Mouse (Mus musculus): ENCODE measurements at regions not wholly inside any gene's neighbourhood (a gene's known extent, or its start where the extent isn't known, plus 50 kb on each side); places are given as distances from the start of the nearest gene placed in this dataset.
A peak's percentile ranks its signal among the peaks of the same experiment; 100 is the strongest.

DNA sequence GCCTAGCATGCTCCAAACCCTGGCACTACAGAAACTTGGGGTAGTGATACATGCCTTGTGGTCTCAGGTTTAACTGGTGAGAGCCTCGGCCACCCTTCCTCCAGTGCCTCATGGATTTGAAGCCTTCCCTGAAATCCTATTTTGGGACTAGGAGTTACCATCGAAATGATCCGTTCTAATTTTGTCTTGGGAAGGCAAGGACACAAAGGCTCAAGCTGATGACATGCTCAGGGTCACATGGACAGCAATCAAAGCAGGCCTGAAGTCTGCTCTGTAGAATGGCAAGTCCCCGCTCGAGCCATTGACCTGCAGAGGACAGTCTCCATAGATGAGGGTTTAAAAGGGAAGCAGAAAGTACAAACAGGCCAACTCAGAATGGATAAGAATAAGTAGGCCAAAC, 147.8 kb upstream of the Rpl34 start:
- H3K9ac ChIP-seq (replicated peaks): no peak overlapping the region
- H3K4me1 ChIP-seq: no peaks in the 10 kb centered on the region
- H3K27me3 ChIP-seq: no peaks in the 10 kb centered on the region
- no peak overlapping the region for H3K4me2 ChIP-seq (replicated peaks)
- no peaks in the 10 kb centered on the region for H3K9me3 ChIP-seq
- no peaks in the 10 kb centered on the region for H3K36me3 ChIP-seq
- WGBS: 91% methylated on average over 5 of the region's 5 CpGs
- H3K27ac ChIP-seq (replicated peaks): no peak overlapping the region
- no peak for ATAC-seq (replicated peaks)
- no peak overlapping the region for H3K4me3 ChIP-seq

- H3K27me3 ChIP-seq: no peaks in the 10 kb centered on the region
- no peak for ATAC-seq (replicated peaks)
- no peak overlapping the region for H3K9ac ChIP-seq (replicated peaks)
- 92% methylated on average over 11 of the region's 11 CpGs for WGBS
- no peak overlapping the region for H3K27ac ChIP-seq (replicated peaks)
- H3K4me3 ChIP-seq: no peak overlapping the region
- no peak overlapping the region for H3K4me2 ChIP-seq (replicated peaks)
- no peaks in the 10 kb centered on the region for H3K36me3 ChIP-seq
- no peaks in the 10 kb centered on the region for H3K9me3 ChIP-seq
- H3K4me1 ChIP-seq: no peaks in the 10 kb centered on the region
These were observed 143.5 kb upstream of the Rpl34 start for GRCm38 (mm10) chr3:130873745-130874144.

DNA sequence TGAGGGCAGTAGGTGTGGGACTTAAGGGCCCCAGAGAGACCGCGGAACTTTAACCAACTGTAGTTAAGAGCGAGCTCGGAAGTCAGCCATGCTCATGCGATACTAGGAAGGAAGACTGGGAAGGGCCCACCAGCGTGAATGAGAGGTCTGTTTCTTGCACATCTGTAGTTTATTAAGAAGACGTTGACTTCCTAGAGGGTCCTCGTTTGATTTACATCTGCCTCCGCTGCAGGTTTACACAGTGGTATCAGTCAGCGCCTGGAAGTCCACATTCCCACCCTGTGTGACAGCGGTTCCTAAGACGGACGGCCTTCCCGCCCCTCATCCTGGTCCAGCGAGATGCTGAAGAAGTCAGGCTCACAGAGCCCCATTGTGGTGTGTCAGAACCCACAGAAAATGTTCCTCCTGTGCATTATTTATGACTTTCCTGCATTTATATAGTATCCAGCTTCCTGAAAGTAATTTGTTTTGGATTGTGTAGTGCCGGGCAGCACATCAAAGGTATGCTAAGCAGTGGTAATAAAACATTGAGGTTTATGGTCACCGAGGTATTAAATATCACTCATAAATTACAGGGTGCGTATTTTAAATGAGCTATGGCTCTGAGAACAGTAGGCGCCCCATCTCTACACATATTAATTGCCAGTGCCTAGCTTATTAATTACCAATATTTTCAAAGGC, 136.9 kb upstream of the Rpl34 start:
- Histone ChIP-seq H3K9me3 (no peaks in the 10 kb centered on the region), H3K36me3 (no peaks in the 10 kb centered on the region), H3K27me3 (no peaks in the 10 kb centered on the region), H3K4me1 (no peaks in the 10 kb centered on the region), H3K27ac (replicated peaks) (no peak overlapping the region), H3K4me3 (no peak overlapping the region), H3K9ac (replicated peaks) (no peak overlapping the region), H3K4me2 (replicated peaks) (no peak overlapping the region)
- no peak for ATAC-seq (replicated peaks)
- WGBS: 83% methylated on average over 19 of the region's 19 CpGs

GRCm38 (mm10) chr3:130864783-130865182, 134.6 kb upstream of the Rpl34 start:
- WGBS: 67% methylated on average over 1 of the region's 1 CpGs
- H3K9me3 ChIP-seq: no peaks in the 10 kb centered on the region
- no peak overlapping the region for H3K4me2 ChIP-seq (replicated peaks)
- no peaks in the 10 kb centered on the region for H3K36me3 ChIP-seq
- ATAC-seq (replicated peaks): no peak
- H3K4me1 ChIP-seq: no peaks in the 10 kb centered on the region
- H3K4me3 ChIP-seq: no peak overlapping the region
- no peak overlapping the region for H3K9ac ChIP-seq (replicated peaks)
- H3K27ac ChIP-seq (replicated peaks): no peak overlapping the region
- no peaks in the 10 kb centered on the region for H3K27me3 ChIP-seq

- WGBS: 95% methylated on average over 5 of the region's 5 CpGs
- Histone ChIP-seq H3K4me1 (no peaks in the 10 kb centered on the region), H3K27me3 (no peaks in the 10 kb centered on the region), H3K9me3 (no peaks in the 10 kb centered on the region), H3K9ac (replicated peaks) (no peak overlapping the region), H3K4me2 (replicated peaks) (no peak overlapping the region), H3K27ac (replicated peaks) (no peak overlapping the region), H3K4me3 (no peak overlapping the region), H3K36me3 (no peaks in the 10 kb centered on the region)
- ATAC-seq (replicated peaks): no peak
These were observed 133.2 kb upstream of the Rpl34 start for GRCm38 (mm10) chr3:130863376-130863775.

DNA sequence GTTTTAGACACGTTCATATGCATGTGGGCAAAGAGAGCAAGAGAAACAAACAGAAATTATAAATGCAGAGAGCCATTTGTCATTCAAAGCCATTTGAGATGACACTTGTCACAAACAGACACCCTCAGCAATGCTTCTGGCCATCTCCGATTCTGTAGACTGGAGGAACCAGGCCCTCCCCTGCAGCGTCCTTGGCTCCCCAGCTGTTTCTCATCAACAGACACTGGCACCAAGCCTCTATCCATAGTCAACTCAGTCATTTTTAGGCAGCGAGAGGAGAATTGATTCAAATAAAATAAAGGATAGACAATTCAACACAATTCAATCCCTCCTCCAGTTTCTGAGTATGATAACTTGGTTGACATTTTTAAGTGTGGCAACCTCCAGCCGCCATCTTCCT, 130.1 kb upstream of the Rpl34 start:
- H3K4me3 ChIP-seq: no peak overlapping the region
- H3K4me2 ChIP-seq (replicated peaks): no peak overlapping the region
- H3K27me3 ChIP-seq: no peaks in the 10 kb centered on the region
- 91% methylated on average over 5 of the region's 5 CpGs for WGBS
- no peak for ATAC-seq (replicated peaks)
- no peaks in the 10 kb centered on the region for H3K9me3 ChIP-seq
- H3K9ac ChIP-seq (replicated peaks): no peak overlapping the region
- H3K27ac ChIP-seq (replicated peaks): no peak overlapping the region
- H3K4me1 ChIP-seq: no peaks in the 10 kb centered on the region
- no peaks in the 10 kb centered on the region for H3K36me3 ChIP-seq

GRCm38 (mm10) chr3:130853866-130854265, 123.7 kb upstream of the Rpl34 start:
- Histone ChIP-seq H3K9ac (replicated peaks) (no peak overlapping the region), H3K4me2 (replicated peaks) (no peak overlapping the region), H3K9me3 (no peaks in the 10 kb centered on the region), H3K36me3 (no peaks in the 10 kb centered on the region), H3K27me3 (no peaks in the 10 kb centered on the region), H3K4me1 (no peaks in the 10 kb centered on the region), H3K27ac (replicated peaks) (no peak overlapping the region), H3K4me3 (no peak overlapping the region)
- WGBS: 89% methylated on average over 9 of the region's 9 CpGs
- ATAC-seq (replicated peaks): no peak

- no peak overlapping the region for H3K9ac ChIP-seq (replicated peaks)
- no peak for ATAC-seq (replicated peaks)
- no peak overlapping the region for H3K4me3 ChIP-seq
- H3K27me3 ChIP-seq: no peaks in the 10 kb centered on the region
- no peaks in the 10 kb centered on the region for H3K4me1 ChIP-seq
- no peak overlapping the region for H3K4me2 ChIP-seq (replicated peaks)
- 69% methylated on average over 5 of the region's 5 CpGs for WGBS
- no peaks in the 10 kb centered on the region for H3K9me3 ChIP-seq
- H3K27ac ChIP-seq (replicated peaks): no peak overlapping the region
- H3K36me3 ChIP-seq: no peaks in the 10 kb centered on the region
These were observed 120.6 kb upstream of the Rpl34 start for GRCm38 (mm10) chr3:130850766-130851308.

DNA sequence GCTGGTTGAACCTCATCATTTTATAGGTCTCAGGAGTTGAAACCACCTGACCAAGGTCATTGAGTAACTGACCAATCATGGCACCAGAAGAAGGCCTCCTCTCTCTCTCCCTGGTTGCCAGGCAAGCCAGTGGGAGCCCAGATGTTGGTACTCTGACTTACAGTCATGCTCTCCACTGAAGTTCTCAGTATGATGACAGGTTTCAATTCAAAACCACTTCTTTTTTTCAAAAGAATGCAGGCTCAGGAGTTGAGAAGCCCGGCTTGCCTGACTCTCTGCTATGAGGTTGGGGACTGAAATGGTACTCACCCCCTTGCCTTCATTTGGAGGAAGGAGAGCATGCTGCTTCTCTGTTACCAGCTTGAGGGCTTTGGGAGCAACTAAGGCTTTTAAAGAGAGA, 111.6 kb upstream of the Rpl34 start:
- no peak overlapping the region for H3K4me2 ChIP-seq (replicated peaks)
- peaks cover 4% of the 10 kb centered on the region; the same call in 1 of the 2 replicates for H3K4me1 ChIP-seq
- no peaks in the 10 kb centered on the region for H3K27me3 ChIP-seq
- no peaks in the 10 kb centered on the region for H3K36me3 ChIP-seq
- H3K4me3 ChIP-seq: no peak overlapping the region
- H3K9me3 ChIP-seq: no peaks in the 10 kb centered on the region
- ATAC-seq (replicated peaks): no peak
- H3K27ac ChIP-seq (replicated peaks): no peak overlapping the region
- WGBS: 90% methylated on average over 1 of the region's 1 CpGs
- H3K9ac ChIP-seq (replicated peaks): no peak overlapping the region

- WGBS: 81% methylated on average over 9 of the region's 9 CpGs
- H3K27ac ChIP-seq (replicated peaks): no peak overlapping the region
- peaks cover 4% of the 10 kb centered on the region; the same call in 1 of the 2 replicates for H3K4me1 ChIP-seq
- no peaks in the 10 kb centered on the region for H3K9me3 ChIP-seq
- no peaks in the 10 kb centered on the region for H3K27me3 ChIP-seq
- H3K9ac ChIP-seq (replicated peaks): no peak overlapping the region
- no peaks in the 10 kb centered on the region for H3K36me3 ChIP-seq
- no peak for ATAC-seq (replicated peaks)
- H3K4me2 ChIP-seq (replicated peaks): no peak overlapping the region
- H3K4me3 ChIP-seq: no peak overlapping the region
These were observed 109.8 kb upstream of the Rpl34 start for GRCm38 (mm10) chr3:130839924-130840440.

- Histone ChIP-seq H3K27ac (replicated peaks) (peak overlapping the region; percentile 68), H3K27me3 (no peaks in the 10 kb centered on the region), H3K9ac (replicated peaks) (no peak overlapping the region), H3K4me1 (peaks cover 4% of the 10 kb centered on the region; the same call in 1 of the 2 replicates), H3K4me2 (replicated peaks) (peak overlapping the region; percentile 23), H3K36me3 (no peaks in the 10 kb centered on the region), H3K9me3 (no peaks in the 10 kb centered on the region), H3K4me3 (peak overlapping the region; percentile 18)
- WGBS: 39% methylated on average over 19 of the region's 19 CpGs
- peak; percentile 89 for ATAC-seq (replicated peaks)
These were observed 108.6 kb upstream of the Rpl34 start for GRCm38 (mm10) chr3:130838626-130839422.

- H3K4me1 ChIP-seq: no peaks in the 10 kb centered on the region
- H3K4me3 ChIP-seq: no peak overlapping the region
- no peak for ATAC-seq (replicated peaks)
- H3K4me2 ChIP-seq (replicated peaks): no peak overlapping the region
- H3K27ac ChIP-seq (replicated peaks): no peak overlapping the region
- no peaks in the 10 kb centered on the region for H3K27me3 ChIP-seq
- H3K9ac ChIP-seq (replicated peaks): no peak overlapping the region
- H3K36me3 ChIP-seq: no peaks in the 10 kb centered on the region
- no peaks in the 10 kb centered on the region for H3K9me3 ChIP-seq
- 53% methylated on average over 5 of the region's 5 CpGs for WGBS
These were observed 103.5 kb upstream of the Rpl34 start for GRCm38 (mm10) chr3:130833722-130834121.
